In genomic region chr16:97362231-97362888, GRCm38 (mm10) we compare ENCODE assay signal across 19 mouse cellular contexts. TPM values are rescaled to one million over a fixed set of nuclear protein-coding genes. Genes with fewer than 3 reads are reported as not detected.
DNase-seq lines count a peak whose midpoint lies in the region; ATAC-seq and TF ChIP-seq lines count a peak whose summit lies in the region.
"Had no signal": no experiment of that assay in that cellular context is flagged by ENCODE, and none has a peak within 500 bp of the region (broad histone marks: within the 10 kb centered on the region; RNA-seq: fewer than 3 reads in every experiment).

No protein-coding gene starts in this region.

- WGBS in heart, embryonic 13.5 days = 27% methylated on average over 8 of the region's 8 CpGs
- 42% methylated on average over 8 of the region's 8 CpGs for WGBS in heart, embryonic 10.5 days
- WGBS in stomach, postnatal 0 days = 54% methylated on average over 8 of the region's 8 CpGs

- H3K36me3 ChIP-seq in heart, embryonic 13.5 days = no peaks in the 10 kb centered on the region
- H3K36me3 ChIP-seq in heart, embryonic 10.5 days = no peaks in the 10 kb centered on the region
- H3K36me3 ChIP-seq in stomach, postnatal 0 days (ENCODE audit: control insufficient read depth, insufficient read depth, low read length) = no peaks in the 10 kb centered on the region
- H3K36me3 ChIP-seq: embryonic facial prominence, embryonic 13.5 days; midbrain, embryonic 15.5 days had no signal

- H3K4me1 ChIP-seq in heart, embryonic 13.5 days = peaks cover 56% of the 10 kb centered on the region
- 0 out of 2 replicates have a peak, but pooled peaks cover 3% of the 10 kb centered on the region for H3K4me1 ChIP-seq in heart, embryonic 10.5 days
- H3K4me1 ChIP-seq in stomach, postnatal 0 days (replicated peaks; ENCODE audit: control insufficient read depth, insufficient read depth) = no peaks in the 10 kb centered on the region

- peaks cover 7% of the 10 kb centered on the region; the same call in 1 of the 2 replicates for H3K27me3 ChIP-seq in heart, embryonic 13.5 days (replicated peaks)
- H3K27me3 ChIP-seq in heart, embryonic 10.5 days (ENCODE audit: insufficient read depth, poor library complexity, severe bottlenecking) = peaks cover 22% of the 10 kb centered on the region
- no peaks in the 10 kb centered on the region for H3K27me3 ChIP-seq in stomach, postnatal 0 days (ENCODE audit: control insufficient read depth, insufficient read depth, low read length)

- H3K9me3 ChIP-seq in heart, embryonic 13.5 days = no peaks in the 10 kb centered on the region
- no peaks in the 10 kb centered on the region for H3K9me3 ChIP-seq in heart, embryonic 10.5 days
- H3K9me3 ChIP-seq in stomach, postnatal 0 days (ENCODE audit: control insufficient read depth, low read length) = no peaks in the 10 kb centered on the region
- H3K9me3 ChIP-seq: embryonic facial prominence, embryonic 13.5 days; midbrain, embryonic 15.5 days had no signal

- TF ChIP-seq CTCF in stomach, postnatal 0 days (IDR thresholded peaks at IDR 0.05; ENCODE audit: low read depth) = no peak

- no peak for ATAC-seq in heart, embryonic 13.5 days (ENCODE audit: extremely low read depth, insufficient number of reproducible peaks, low FRiP score, low TSS enrichment)
- ATAC-seq in stomach, postnatal 0 days (ENCODE audit: low FRiP score, low TSS enrichment) = peak; percentile 91
- ATAC-seq: hindbrain, embryonic 16.5 days; midbrain, embryonic 15.5 days had no signal

- DNase-seq in heart, embryonic 10.5 days (ENCODE audit: low spot score) = no peak
- DNase-seq in urinary bladder, postnatal 14 days (ENCODE audit: low spot score) = peak; percentile 72
- DNase-seq in urinary bladder, adult 2 months (ENCODE audit: low spot score) = no peak
- DNase-seq in heart, postnatal 4 days = peak; percentile 9
- DNase-seq in stomach, postnatal 0 days (ENCODE audit: low spot score) = peak; percentile 78
- no peak for DNase-seq in adrenal gland, adult 8-10 months
- DNase-seq: adrenal gland, postnatal 36 days; cerebellum, adult 2 months; gastrocnemius, postnatal 10 days; kidney, adult 2 months; kidney, postnatal 14 days; layer of hippocampus, adult 9-11 months; right cerebral cortex, postnatal 4 days; thymus, postnatal 14 days had no signal

- no peak overlapping the region for H3K9ac ChIP-seq in heart, embryonic 13.5 days
- H3K9ac ChIP-seq in stomach, postnatal 0 days (ENCODE audit: low read length) = no peak overlapping the region
- H3K9ac ChIP-seq: embryonic facial prominence, embryonic 13.5 days; midbrain, embryonic 15.5 days had no signal

- peak; percentile 72 for TF ChIP-seq EP300 in stomach, postnatal 0 days (optimal IDR thresholded peaks at IDR 0.05)

- no peak overlapping the region for H3K4me3 ChIP-seq in heart, embryonic 13.5 days
- no peak overlapping the region for H3K4me3 ChIP-seq in heart, embryonic 10.5 days
- no peak overlapping the region for H3K4me3 ChIP-seq in stomach, postnatal 0 days (ENCODE audit: low read depth, low read length)
- H3K4me3 ChIP-seq: embryonic facial prominence, embryonic 13.5 days; midbrain, embryonic 15.5 days had no signal

- H3K27ac ChIP-seq in heart, embryonic 13.5 days (replicated peaks) = 0 out of 2 replicates have a peak overlapping the region, but pooled peaks have one; percentile 33
- H3K27ac ChIP-seq in heart, embryonic 10.5 days = no peak overlapping the region
- peak overlapping the region; percentile 74 for H3K27ac ChIP-seq in stomach, postnatal 0 days (replicated peaks)
- H3K27ac ChIP-seq: embryonic facial prominence, embryonic 13.5 days; midbrain, embryonic 15.5 days had no signal

- H3K4me2 ChIP-seq in heart, embryonic 13.5 days = no peak overlapping the region
- no peak overlapping the region for H3K4me2 ChIP-seq in stomach, postnatal 0 days (replicated peaks; ENCODE audit: low read depth)
- H3K4me2 ChIP-seq: embryonic facial prominence, embryonic 13.5 days; midbrain, embryonic 15.5 days had no signal

RNA-seq across cellular contexts. Expression of gene Bace2, which starts 5.8 kb away (rescaled TPM):
- 55.0 and 62.9 TPM in 2 replicates for polyA plus RNA-seq in heart, embryonic 13.5 days (2015; fragmentation: Nextera tagmentation; extraction: Ambion mirVana)
- polyA plus RNA-seq in heart, embryonic 10.5 days (2016; fragmentation: Nextera tagmentation; extraction: Ambion mirVana) = 17.7 and 43.1 TPM in 2 replicates
- 46.3 and 49.5 TPM in 2 replicates for polyA plus RNA-seq in urinary bladder, adult 2 months (2012; rRNA removed)
- 10 to 100 TPM; 36.4 to 40.2 TPM for total RNA-seq in heart, postnatal 4 days (2021)
- 205 and 216 TPM in 2 replicates for polyA plus RNA-seq in stomach, postnatal 0 days (2015; fragmentation: Nextera tagmentation; extraction: Ambion mirVana)
- 10 to 100 TPM; 19.9 to 49.8 (median 23.4) TPM for total RNA-seq in adrenal gland, adult 8-10 months (2022)
- total RNA-seq: neutrophil, adult 5-6 weeks had no signal

Comparison
In these comparisons a context has a peak if more than half of its experiments do, and no peak if none do; other contexts are left out.
1. DNase-seq: peak in urinary bladder, postnatal 14 days (single experiment), heart, postnatal 4 days (single experiment) and stomach, postnatal 0 days (single experiment); none in heart, embryonic 10.5 days (single experiment), urinary bladder, adult 2 months (single experiment) and adrenal gland, adult 8-10 months (single experiment).